Mouse (Mus musculus) spleen, postnatal 36 days (tissue): ENCODE measurements at regions not wholly inside any gene's neighbourhood (a gene's known extent, or its start where the extent isn't known, plus 50 kb on each side); places are given as distances from the start of the nearest gene placed in this dataset.
"Not testable (repeated sequence)": the region's sequence is repeated elsewhere in the genome, so short reads cannot be mapped to it uniquely, and the experiment has no call there.

Experiments used
- DNase-seq, 2 experiments: peaks; one replicate each; pipeline ENCODE4 v3.0.0; 2022; ENCODE audit warnings: low spot score in 2 of 2, mixed read lengths in 1 of 2

DNA sequence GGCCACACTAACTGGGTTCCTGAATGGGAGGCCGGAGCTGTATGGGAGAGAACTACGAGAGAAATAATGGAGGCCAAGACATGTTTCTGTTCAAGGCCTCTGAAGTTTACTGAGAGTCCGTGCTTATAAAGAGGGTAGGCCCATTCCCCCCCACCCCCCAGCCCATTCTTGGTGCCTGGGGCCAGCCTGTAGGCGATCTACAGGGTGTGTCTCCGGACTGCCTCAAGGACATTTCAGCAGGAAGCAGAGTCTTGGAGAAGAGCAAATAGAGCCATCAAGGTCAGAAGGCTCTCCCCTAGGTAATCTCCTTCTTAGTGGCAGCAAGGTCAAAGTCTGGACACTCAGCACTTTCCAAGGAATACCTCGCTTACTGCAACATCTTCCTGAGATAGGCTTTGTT is 88.8 kb upstream of the Fam3c start:
- not testable (repeated sequence) for DNase-seq

DNA sequence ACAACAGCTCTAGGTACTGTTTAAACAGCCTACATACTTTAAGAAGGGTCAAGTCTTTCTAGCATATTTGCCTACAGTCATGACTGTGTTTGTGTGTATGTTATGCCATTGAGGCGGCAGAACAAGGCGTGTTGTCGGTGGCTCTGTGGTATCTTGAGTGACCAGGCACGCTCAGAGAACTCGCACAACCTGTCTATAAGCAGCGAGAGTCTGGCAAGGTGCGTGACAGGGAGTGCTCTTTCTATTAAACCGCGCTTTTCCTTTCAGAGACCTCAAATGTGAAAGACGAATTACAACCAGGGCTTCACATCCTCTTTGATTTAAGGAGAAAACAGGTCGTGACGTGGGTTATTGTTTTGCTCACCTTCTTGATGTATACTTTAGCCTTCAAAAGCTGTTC is 88.2 kb upstream of the Fam3c start:
- DNase-seq = no peak

DNA sequence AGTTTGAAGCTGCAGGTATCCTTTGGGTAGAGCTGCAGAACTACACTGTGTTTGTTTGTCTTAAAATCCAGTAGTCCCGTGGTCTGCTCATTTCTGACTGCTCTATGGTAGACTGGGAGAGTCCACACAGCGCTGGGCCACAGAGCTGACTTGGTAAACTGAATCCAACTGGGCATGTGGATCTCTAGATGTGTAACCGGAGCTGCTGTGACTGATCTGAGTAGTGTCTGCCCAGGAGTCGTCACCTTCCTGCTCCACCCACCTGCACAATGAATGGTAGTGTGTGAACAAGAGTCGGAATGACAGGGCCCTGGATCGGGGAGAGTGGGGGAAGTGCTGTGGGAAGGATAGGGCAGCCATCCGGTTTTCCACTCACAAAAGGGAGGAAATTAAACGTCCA is 87.5 kb upstream of the Fam3c start:
- no peak for DNase-seq

DNA sequence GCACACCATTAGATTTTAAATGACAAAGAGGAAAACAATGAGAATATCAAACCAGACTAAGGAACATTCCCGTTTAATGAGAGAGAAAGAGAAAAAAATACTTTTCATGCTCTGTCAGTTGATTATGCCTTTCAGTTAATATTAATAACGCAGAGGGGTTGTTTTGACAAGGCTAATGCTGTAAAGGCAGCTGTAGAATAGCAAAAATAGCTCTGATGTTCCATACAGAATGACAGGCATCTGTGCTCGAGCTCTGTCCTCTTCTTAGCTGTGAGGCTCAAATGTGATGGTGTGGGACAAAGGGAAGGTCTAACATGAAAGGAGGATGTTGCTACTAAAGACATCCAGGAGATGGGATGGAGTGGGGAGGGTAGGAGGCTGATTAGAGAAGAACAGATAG is 87.1 kb upstream of the Fam3c start:
- DNase-seq = no peak

DNA sequence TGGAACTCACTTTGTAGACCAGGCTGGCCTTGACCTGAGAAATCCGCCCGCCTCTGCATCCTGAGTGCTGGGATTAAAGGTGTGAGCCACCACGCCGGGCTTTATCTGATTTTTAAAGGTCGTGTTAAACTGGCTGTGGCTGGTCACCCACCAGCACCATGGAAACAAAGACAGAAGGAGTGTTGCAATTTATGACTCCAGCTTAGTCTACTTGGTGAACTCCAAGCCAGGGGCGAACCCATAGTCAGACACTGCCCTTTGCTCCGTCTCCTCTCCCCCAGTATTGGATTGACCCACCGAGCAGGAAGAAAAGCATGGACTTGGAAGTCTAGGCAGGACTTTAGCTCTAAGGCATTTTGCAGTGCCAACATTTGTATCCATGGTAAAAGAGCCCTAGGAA is 86.5 kb upstream of the Fam3c start:
- DNase-seq = no peak

DNA sequence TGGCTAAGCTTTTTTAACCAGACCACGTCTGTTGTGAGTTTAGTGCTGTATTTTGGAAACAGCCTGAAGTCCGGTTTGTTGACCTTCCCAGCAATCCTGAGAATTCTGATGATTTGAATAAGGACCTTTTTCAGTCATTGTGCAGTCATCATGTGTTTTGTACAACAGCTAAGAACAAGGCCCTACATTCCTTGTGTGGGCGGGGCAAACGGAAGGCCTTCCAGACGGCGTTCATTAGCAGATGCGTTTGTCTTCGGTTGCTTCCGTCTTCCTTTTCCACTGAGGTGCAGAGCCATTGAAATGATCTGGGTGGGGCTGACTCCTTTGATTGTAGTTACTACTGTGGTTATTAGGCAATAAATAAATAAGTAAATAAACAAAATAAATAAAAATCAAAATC is 83.8 kb upstream of the Fam3c start:
- no peak for DNase-seq

DNA sequence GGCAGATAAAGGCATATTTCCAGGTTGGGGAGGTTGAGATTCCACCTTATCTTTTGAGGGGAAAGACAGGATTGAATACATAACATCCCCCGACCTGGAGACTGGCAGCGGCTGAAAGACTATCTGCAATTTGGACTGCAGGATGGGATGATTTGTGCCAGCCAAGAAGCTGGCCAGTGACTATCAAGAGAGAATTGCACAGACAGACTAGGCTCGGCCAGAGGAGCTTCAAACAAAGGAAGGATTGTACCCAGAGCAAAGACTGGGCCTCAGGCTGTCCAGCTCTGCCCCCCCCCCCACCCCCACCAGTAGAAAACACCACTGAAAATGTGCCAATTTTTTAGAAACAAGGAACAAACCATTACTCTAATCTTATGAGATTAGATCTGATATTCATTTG is 73.0 kb upstream of the Fam3c start:
- no peak for DNase-seq

DNA sequence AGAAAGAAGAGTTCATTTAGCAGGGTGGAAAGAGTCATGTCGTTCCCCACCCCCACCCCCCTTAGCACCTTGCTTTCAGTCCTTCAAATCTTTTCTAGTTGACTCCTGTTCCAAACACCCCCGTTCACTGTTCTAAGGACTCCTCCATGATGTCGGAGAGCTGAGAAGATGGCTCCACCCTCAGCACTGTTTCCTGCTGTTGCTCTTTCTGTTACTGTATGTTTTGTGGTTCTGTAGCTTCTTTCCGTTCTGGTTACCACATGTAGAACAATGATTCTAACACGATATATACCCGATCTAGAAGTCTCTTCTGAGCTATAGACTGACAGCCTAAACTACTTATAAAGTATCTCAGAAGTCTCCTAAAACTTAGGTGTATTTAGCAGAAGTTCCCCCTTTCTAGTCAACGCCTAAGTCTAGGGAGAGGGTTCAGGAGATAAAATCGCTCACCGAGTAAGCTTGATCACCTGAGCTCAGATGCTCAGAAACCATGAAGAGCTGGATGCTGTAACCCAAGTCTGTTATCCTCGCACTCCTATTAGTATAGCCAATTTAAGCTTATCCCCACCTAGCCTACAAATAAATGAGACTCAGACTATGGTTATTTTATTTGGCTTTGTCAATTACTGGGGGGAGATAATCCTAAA is 68.2 kb upstream of the Fam3c start:
- peak; percentile 38 to 49 for DNase-seq

DNA sequence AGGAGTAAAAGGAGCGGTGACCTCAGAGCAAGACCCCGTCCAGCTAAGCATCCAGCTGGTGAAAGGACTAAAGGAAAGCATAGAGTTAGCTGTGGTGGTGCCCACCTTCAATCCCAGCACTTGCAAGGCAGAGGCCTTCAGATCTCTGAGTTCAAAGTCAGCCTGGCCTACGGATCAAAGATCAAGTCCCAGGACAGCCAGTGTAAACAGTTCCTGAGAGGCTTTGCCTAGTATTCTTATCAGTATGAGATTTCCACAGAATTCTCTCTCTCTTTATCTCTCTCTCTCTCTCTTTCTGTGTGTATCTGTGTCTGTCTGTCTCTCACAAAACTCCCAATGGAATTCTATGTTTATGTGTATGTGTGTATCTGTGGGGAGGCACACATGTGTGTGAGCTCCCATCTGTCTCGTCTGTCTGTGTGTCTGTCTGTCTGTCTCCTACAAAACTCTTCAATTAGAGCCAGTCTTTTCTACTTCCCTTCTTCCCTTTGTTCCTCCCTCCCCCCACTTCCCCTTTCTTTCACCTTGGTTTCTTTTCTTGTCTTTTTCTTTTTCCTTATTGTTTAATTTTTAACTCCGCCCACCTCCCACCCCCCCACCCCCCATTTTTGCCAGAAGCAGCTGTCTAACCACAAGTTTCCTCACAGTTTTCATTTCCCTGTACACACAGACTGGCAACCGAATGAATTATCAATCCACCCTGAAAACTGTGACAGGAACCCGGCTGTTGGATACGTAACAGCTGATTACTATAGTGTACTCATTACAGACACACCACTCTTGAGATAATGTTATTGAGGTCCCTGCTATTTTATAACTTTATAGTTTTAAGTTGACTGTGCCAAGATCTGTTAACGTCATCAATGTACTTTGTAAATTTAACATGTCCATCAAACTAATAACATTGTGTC is 67.3 kb upstream of the Fam3c start:
- DNase-seq = peak in 1 of 2 experiments; percentile 12

DNA sequence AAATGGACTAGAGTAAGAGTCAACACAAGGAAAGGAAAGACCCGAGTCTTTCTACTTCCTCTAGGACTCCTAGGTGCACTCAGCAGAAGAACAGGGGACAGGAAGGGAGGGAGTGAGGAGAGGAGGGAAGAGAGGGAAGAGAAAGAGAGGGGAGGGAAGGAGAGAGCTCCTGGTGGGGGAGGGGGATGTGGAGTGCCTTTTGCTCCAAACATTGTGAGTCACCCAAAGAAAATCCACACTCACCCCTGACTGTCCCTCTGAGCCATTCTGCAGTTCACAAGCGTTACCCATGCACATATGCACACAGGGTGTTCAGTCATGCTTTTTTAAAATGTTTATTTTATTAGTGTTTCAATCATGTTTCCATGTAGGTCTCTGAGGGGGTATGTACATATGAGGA is 65.5 kb upstream of the Fam3c start:
- no peak for DNase-seq

DNA sequence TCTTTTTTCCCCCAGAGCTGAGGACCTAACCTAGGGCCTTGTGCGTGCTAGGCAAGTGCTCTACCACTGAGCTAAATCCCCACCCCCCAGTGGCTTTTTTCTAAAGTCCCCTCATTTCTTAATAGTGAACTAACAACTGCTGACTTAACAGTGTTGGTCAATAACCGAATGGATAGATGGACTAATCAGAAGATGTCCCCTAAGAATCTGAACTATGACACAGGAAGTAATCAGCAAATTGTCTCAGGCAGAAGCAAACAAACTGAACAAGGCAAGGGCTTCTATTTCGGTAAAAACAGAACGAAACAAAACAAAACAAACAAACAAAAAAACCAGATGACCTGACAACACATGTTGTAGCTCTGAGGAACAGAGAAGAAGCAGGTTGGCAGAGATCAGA is 62.2 kb upstream of the Fam3c start:
- no peak for DNase-seq

DNA sequence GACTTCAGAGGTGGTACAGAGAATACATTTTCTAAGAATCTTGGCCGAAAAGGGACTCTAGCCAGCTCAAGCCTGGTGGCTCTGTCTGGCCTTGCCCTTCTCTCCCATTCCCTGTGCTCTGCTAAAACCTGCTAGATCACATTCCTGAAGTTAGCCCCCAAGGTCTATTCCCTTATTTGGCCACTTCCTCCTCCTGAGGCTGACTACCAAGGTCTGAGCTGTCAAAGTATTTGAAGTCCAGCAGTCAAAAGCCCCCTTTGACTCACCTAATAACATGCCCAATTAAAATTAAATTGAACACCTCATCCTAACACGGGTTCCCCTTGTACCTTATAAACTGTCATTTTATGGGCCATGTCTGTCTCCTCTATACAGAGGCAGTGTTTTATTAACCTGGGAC is 61.1 kb upstream of the Fam3c start:
- no peak for DNase-seq

DNA sequence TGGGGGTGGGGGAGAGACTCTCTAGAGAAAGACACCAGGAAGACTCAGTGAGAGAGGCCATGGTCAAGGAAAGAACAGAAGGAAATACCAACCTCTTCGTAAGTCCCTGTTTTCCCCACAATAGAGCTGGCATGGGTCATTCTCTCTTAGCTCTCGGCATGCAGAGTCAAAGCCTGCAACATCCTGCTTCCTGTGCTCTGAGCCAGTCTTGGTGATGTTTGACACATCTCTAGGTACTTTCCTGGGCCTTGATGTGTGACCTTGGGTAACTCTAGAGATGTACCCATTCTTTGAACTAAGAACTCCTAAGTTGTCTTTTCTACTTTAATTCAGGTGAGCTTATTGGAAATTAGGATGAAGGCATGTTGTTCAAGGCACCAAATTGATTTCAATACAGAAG is 55.8 kb upstream of the Fam3c start:
- DNase-seq = peak in 1 of 2 experiments; percentile 31

DNA sequence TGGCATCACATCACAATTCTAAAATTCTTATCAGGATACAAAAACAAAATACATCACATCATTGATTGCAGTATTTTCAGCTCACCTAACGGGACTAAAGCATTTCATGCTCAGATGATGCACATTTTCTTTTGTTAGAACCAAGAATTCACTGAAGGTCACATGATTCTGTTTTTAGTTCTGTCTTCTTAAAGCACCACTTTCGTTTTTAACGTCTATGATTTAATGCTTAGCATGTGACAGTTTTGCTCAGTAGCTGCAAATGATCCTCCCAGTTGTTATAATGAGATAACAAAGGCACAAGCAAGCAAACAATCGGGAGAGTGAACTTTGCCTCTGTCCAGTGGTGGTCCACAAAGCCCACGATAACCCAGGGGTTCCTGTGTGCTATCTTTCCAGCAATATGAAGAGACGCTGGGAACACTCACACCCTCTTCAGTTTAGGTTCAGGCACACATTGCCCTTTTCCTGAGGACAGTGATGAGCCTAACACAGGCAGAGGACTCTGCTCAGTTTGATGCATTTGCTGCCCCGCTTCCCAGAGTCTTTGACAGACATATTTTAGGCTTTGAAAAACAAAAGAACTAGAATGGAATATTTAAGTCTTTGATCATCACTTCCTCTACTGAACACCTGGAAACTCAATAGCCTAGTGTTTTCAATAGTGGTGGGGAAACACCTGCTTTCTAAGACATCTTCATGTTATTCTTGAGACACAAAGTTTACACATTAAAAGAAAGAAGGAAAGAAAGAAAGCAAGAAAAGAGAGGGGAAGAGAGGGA is 53.0 kb upstream of the Fam3c start:
- no peak for DNase-seq
